Mouse (Mus musculus) left cerebral cortex, adult 8-10 months (tissue): ENCODE data around the gene Hoxa3. TPM values are rescaled to one million over a fixed set of nuclear protein-coding genes. Genes with fewer than 3 reads are reported as not detected.

ENCODE experiments used
- DNase-seq, 2 experiments: peaks; one replicate each; pipeline ENCODE4 v3.0.0; 2022; ENCODE audit warnings: low spot score in 2 of 2
- total RNA-seq, 4 experiments: library from RNA; stranded (reverse); gene quantifications; 2 replicates each; pipeline ENCODE4 v1.2.4; 2022

Hoxa3 gene
- total RNA-seq, 4 experiments from 2014 or later: not detected

DNA sequence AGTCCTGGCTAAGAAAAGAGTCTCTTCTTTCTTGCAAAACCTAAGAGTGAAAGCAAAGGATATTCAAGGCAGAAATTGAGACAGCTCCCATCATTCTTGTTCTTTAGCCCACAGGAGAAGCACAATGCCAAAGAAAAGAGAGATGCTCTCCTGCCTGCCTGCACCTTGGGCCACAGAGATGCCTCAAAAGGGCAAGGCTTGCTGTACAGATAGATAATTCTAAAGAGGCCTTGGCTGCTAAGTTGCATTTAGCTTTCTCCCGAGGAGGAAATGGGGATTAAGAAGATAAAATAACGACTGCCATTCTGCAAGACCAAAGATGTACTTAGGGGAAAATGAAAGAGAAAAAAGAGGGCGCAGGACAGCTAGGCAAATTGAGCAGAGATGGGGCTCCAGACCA is 33.8 kb upstream of the Hoxa3 start:
- no peak for DNase-seq

DNA sequence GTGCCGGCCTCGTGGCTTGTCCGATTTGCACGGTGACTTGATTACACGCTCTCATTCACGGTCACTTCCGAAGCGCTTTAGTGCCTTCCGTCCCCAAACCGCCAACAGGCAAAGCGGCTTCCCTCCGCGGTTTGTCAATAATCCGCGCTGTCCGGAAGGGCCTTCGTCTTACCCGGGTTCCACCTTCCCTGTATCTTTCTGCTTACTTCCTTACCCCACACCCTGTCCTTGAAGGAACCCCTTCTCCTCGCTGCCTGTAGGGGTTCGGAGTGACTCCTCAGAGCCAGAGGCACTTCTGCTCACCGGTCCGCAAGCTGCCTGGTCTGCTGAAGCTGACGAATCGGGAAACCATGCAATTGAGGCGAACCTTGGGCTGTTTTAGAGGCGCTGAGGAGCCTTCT is 33.3 kb upstream of the Hoxa3 start:
- DNase-seq: no peak

GRCm38 (mm10) chr6:52245757-52246142 is 32.6 kb upstream of the Hoxa3 start, which contains the start of gene Hoxa11:
Hoxa11 (minus strand) TSS chr6:52245810.
- no peak for DNase-seq

- no peak for DNase-seq
These were observed 32.1 kb upstream of the Hoxa3 start for GRCm38 (mm10) chr6:52245040-52245756.

- no peak for DNase-seq
These were observed 31.4 kb upstream of the Hoxa3 start for GRCm38 (mm10) chr6:52244471-52245039.

DNA sequence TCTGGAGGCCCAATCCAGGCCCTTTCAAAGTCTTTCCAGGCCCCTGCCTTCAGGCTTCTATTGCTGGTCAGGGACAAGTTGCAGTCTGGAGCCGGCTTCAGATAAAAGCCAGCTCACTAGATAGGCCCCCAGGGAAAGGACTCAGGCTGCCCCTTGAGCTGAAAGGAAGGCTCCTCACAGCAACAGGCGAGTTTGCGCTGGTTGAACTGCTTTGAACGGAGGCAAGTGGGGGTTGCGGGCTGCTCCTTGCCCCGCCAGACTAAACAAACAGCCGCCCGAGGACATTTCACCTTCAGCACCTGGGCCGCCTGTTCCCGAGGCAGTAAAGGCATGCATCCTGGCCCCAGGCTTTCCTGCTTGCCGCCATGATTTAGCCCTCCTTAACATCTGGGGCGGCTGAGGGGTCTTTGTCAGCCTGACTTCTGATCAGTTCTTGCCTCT is 30.6 kb upstream of the Hoxa3 start:
- DNase-seq: no peak

GRCm38 (mm10) chr6:52242801-52243332 is 29.7 kb upstream of the Hoxa3 start:
- DNase-seq: no peak

DNA sequence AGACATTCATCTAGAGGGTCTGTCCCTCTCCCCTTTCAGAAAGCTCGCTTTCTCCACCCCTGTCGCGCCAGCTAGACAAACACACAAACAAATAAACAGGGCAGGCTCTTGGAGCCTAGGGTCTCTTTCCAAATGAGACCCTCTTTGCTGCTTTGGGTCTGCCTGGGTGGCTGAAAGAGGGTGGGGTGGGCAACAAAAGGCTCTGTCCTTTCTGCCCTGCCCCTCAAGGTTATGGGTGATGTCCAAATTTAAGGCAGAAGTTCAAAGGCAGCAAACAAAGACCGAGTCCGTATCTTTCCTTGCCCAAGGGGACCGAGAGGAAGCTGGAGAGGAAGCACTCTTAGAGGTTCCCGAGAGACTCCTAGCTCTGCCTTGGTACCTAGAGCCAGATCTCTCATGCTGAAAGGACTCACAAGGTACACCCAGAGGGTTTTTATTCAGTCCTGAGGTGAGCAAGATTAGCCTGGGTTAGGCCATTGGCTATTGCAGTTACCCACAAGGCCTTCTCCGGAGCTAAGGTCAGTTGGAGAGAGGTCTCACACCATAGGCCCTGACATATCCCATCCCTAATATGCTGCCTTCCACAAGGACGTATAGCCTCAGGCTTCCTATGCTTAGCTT is 28.0 kb upstream of the Hoxa3 start:
- DNase-seq: no peak

GRCm38 (mm10) chr6:52240389-52241000 is 27.4 kb upstream of the Hoxa3 start, which contains the start of gene Hoxa10:
Hoxa10 (minus strand) TSS chr6:52240854.
- DNase-seq: no peak

DNA sequence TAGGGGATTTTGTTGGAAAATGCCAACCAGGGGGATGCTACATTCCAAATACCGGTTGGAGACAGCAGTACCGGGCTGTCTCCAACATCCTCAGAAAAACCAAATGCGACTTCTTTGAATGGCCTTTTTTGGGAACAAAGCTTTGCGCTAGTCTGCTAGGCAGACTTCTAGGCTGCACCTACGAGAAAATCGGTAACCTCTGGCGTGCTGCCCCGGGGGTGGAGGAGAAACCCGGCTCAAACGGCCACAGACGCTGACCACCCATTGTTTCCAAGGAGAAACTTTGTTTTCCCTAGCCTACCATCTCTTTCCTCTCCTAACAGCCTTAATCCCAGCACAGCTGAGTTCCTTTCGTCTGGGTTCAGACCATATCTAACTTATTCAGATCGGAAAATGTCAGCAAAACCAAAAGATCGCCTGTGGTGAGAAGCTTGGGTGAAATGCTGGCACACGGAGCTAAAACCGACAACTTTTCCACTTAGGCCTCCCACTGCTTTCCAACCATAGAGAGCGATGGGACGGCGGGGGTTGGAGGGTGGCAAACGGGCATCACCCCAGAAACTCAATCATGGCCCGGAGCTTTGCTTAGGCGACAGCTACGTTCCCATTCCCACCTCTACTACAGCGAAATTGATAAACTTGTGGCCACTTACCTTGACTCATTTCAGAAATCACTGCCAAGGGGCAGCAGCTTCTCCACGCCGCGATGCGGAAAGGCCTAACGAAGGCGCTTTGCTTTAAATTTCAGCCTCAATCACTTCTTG is 26.7 kb upstream of the Hoxa3 start:
- DNase-seq: no peak

DNA sequence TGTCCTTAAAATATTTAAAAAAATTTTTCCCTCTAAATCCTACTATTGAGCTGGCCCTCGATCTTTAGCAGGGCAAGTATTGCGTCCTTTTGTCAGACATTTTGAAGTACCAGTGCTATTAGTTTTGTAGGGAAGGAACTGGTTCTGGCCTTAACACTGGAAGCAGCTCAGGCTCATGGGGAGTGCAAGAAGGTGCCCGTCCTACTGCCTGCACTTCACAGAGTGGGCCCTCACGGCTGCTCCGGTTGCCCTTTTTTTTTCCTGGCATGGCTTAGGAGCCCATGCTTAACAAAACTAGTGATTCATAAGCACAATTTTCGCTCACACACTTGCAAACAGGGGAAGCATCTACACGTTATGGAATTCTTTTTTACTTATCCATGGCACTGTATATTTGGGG is 25.8 kb upstream of the Hoxa3 start:
- DNase-seq: no peak

- DNase-seq: no peak
These were observed 25.0 kb upstream of the Hoxa3 start for GRCm38 (mm10) chr6:52238155-52238545.

DNA sequence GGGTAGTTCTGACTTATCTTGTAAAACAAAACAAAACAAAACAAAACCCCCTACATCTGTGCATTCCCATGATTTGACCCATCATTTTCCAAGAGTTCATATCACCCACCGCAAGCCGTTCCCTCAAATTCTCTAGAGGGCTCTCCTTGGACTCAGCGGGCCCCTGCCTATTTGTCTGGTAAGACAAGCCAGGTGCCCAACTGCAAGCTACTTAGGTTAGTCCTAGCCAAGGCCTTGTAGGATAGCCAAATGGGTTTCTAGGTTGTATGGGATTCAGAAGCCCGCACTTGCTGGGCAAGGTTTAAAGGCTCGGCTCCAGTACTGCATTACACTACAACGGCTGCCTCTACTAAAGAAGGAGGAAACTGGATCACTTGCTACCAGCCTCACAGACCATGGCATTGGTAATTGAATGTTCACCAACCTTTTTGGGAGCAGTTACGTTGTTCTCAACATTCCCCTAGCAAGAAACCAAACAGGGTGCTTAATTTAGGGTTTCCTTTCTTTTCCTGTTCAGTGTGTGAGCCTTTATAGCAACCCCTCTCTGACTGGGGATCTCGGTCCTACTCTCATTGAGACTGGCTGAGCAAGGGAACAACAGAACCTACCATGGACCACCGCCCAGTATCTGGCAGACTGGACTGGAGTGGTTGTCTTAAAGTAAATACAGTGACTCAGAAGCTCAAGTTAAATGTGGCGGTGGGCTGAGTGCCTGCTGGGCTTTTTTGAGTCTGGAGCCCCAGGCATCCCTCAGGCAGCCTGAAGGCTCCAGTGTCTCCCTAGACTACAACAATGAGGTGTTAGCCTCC is 24.4 kb upstream of the Hoxa3 start:
- DNase-seq: no peak

GRCm38 (mm10) chr6:52236806-52237205 is 23.7 kb upstream of the Hoxa3 start:
- no peak for DNase-seq

GRCm38 (mm10) chr6:52235866-52236265 is 22.7 kb upstream of the Hoxa3 start:
- DNase-seq: no peak

- no peak for DNase-seq
These were observed 22.1 kb upstream of the Hoxa3 start for GRCm38 (mm10) chr6:52235267-52235666.

DNA sequence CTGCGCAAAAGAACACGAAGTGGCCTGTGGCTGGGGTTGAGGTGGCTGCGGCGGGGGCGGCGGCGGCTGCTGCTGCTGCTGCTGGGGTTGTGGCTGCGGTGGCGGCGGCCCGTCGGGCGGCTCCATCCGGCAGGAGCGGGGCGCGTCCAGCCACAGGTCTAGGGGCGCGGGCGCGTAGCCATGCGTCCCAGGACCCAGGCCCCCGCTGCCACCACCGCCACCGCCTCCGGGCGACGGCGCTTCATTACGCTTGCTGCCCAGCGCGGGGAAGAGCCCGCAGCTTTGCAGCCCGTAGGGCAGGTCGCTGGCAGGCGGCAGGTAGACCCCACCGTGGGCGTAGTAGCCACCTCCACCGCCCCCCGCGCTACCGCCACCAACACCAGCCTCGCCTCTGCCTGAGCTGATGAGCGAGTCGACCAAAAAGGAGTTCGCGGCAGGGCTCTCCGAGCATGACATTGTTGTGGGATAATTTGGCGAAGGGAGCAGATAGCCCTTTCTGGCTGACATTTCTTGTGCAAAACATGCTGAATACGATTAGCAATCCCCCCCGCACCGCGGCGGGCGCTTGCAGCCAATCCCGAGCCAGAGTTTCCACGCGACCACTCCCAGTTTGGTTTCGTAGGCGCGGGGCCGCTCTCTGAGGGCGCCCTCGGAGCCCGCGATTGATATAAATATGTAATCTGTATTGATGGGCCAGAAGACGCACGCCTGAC is 21.4 kb upstream of the Hoxa3 start:
- DNase-seq: no peak

DNA sequence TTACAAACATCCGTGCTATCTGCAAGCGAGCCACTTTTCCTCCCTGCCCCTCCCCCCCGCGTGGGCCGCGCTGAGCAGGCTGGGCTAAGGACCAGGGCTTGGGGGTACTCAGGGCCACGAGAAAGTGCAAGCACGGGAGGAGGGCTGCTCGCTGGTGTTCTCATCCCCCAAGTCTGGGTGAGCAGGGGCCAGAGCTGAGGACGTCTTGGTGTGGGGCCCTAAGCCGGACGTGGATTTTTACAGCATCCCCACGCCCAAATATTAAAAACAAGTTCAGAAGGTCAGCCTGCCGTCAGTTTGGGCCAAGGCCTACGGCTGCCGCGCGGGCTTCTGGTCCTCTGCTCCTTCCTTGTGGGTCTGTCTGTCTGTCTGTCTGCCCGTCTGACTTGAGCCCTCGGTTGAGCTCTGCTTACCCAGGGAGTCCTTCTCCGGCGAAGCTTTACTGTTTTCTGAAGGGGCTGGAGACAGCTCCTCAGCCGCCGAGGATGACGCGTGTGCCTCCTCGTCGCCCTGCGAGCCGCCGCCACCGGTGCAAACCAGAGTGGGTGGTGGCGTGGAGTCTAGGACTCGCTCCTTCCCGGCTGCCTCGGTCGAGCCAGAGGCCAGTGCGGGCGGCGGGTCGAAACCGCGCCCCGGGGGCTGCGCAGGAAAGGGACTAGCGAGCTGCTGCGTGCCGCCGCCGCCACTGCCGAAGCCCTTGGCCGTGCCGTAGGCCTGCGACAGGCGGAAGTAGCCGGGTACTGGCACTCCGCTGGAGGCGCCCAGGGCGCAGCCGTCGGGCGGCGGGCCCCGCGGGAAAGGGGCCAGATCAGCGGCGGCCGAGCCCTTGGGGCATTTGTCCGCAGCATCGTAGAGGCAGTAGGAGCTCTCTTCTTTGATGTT is 20.7 kb upstream of the Hoxa3 start:
- no peak for DNase-seq
